Mouse (Mus musculus): ENCODE data around the gene Mecom. TPM values are rescaled to one million over a fixed set of nuclear protein-coding genes. Genes with fewer than 3 reads are reported as not detected.

The Mecom gene
- polyA plus RNA-seq, 1 experiment = not detected

DNA sequence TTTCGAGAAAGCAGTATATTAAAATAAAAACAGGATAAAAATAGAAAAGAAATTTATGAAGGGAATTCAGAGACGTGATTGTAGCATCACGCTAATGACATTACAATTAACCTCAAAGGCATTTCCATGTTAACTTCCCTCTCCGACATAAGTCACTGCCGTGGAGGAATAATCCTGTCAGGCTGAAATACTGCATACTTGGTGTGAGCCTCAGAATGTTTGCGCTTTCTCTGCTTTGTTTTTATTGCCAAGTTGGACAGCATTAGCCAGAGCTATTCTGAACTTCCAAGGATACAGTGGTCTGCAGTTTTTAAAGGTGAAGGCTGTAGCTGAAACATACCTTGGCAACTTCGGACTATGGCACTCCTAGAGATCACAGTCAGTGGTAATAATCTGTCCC, 455.3 kb downstream of the Mecom start:
- Histone ChIP-seq H3K36me3 (replicated peaks; ENCODE audit: low read length) (no peaks in the 10 kb centered on the region), H3K4me3 (replicated peaks) (no peak overlapping the region), H3K9me3 (no peaks in the 10 kb centered on the region), H3K4me1 (peaks cover 9% of the 10 kb centered on the region), H3K27me3 (replicated peaks) (peaks cover 2% of the 10 kb centered on the region)
- no peak for TF ChIP-seq GATA1 (IDR thresholded peaks at IDR 0.05; ENCODE audit: borderline replicate concordance, low read length)
- no peak for TF ChIP-seq FLI1 (IDR thresholded peaks at IDR 0.05; ENCODE audit: low read length)

GRCm38 (mm10) chr3:30091860-30092259, 455.9 kb downstream of the Mecom start:
- H3K4me3 ChIP-seq (replicated peaks) = no peak overlapping the region
- TF ChIP-seq GATA1 (IDR thresholded peaks at IDR 0.05; ENCODE audit: borderline replicate concordance, low read length) (no peak), FLI1 (IDR thresholded peaks at IDR 0.05; ENCODE audit: low read length) (no peak)
- H3K27me3 ChIP-seq (replicated peaks) = peaks cover 2% of the 10 kb centered on the region
- H3K4me1 ChIP-seq = 0 out of 2 replicates have a peak, but pooled peaks cover 4% of the 10 kb centered on the region
- no peaks in the 10 kb centered on the region for H3K9me3 ChIP-seq
- H3K36me3 ChIP-seq (replicated peaks; ENCODE audit: low read length) = no peaks in the 10 kb centered on the region

- TF ChIP-seq FLI1 (IDR thresholded peaks at IDR 0.05; ENCODE audit: low read length) (no peak), GATA1 (IDR thresholded peaks at IDR 0.05; ENCODE audit: borderline replicate concordance, low read length) (no peak)
- peaks cover 2% of the 10 kb centered on the region for H3K27me3 ChIP-seq (replicated peaks)
- H3K4me1 ChIP-seq = 0 out of 2 replicates have a peak, but pooled peaks cover 4% of the 10 kb centered on the region
- no peak overlapping the region for H3K4me3 ChIP-seq (replicated peaks)
- no peaks in the 10 kb centered on the region for H3K36me3 ChIP-seq (replicated peaks; ENCODE audit: low read length)
- H3K9me3 ChIP-seq = no peaks in the 10 kb centered on the region
Measured at GRCm38 (mm10) chr3:30091401-30091800, 456.4 kb downstream of the Mecom start.

DNA sequence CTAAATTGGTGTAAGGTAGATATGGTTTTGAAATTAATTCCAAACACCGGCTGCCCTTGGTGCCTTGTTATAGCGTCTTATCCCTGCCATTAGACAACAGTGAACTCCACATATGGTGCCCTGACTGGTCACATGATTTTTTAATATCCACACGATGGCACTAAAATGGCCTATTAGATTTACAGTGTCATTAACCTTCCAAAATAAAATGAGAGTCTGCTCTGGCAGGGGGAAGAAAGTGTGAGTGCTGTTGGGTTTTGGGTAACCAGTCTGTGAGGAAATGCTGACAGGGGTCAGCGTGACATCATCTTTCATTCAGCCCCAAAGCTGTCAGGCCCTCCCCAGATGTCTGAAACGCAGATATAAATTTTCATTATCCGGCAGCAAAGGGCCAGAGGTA, 461.7 kb downstream of the Mecom start:
- no peaks in the 10 kb centered on the region for H3K27me3 ChIP-seq (replicated peaks)
- H3K36me3 ChIP-seq (replicated peaks; ENCODE audit: low read length) = no peaks in the 10 kb centered on the region
- H3K4me3 ChIP-seq (replicated peaks) = no peak overlapping the region
- no peaks in the 10 kb centered on the region for H3K9me3 ChIP-seq
- TF ChIP-seq GATA1 (IDR thresholded peaks at IDR 0.05; ENCODE audit: borderline replicate concordance, low read length) (no peak), FLI1 (IDR thresholded peaks at IDR 0.05; ENCODE audit: low read length) (no peak)
- 0 out of 2 replicates have a peak, but pooled peaks cover 3% of the 10 kb centered on the region for H3K4me1 ChIP-seq

- TF ChIP-seq GATA1 (IDR thresholded peaks at IDR 0.05; ENCODE audit: borderline replicate concordance, low read length) = no peak
- no peak for TF ChIP-seq FLI1 (IDR thresholded peaks at IDR 0.05; ENCODE audit: low read length)
- H3K36me3 ChIP-seq (replicated peaks; ENCODE audit: low read length) = no peaks in the 10 kb centered on the region
- no peaks in the 10 kb centered on the region for H3K27me3 ChIP-seq (replicated peaks)
- H3K4me1 ChIP-seq = 0 out of 2 replicates have a peak, but pooled peaks cover 3% of the 10 kb centered on the region
- H3K4me3 ChIP-seq (replicated peaks) = no peak overlapping the region
- H3K9me3 ChIP-seq = no peaks in the 10 kb centered on the region
Measured at GRCm38 (mm10) chr3:30083842-30084241, 464.0 kb downstream of the Mecom start.

DNA sequence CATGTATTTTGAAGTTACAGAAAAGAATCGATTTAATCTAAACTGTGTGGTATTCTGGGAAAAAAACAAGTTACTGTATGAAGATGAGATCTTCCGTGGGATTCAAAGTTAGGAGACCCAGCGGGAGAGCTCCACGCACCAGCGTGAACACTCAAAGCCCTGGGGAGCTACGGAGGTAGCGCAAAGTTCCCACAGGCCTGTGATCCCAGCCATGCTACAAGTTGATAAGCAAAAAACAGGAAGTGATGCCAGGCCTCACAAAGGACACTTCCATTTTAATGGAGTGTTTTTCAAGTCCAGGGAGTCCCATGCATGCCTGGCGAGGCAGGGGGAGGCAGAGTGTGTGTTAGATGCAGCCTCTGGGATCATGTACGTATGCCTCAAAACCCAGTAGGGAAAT, 464.5 kb downstream of the Mecom start:
- Histone ChIP-seq H3K27me3 (replicated peaks) (no peaks in the 10 kb centered on the region), H3K4me3 (replicated peaks) (no peak overlapping the region), H3K9me3 (no peaks in the 10 kb centered on the region), H3K4me1 (0 out of 2 replicates have a peak, but pooled peaks cover 3% of the 10 kb centered on the region), H3K36me3 (replicated peaks; ENCODE audit: low read length) (no peaks in the 10 kb centered on the region)
- no peak for TF ChIP-seq GATA1 (IDR thresholded peaks at IDR 0.05; ENCODE audit: borderline replicate concordance, low read length)
- no peak for TF ChIP-seq FLI1 (IDR thresholded peaks at IDR 0.05; ENCODE audit: low read length)

GRCm38 (mm10) chr3:30080827-30081226, 467.0 kb downstream of the Mecom start:
- Histone ChIP-seq H3K4me3 (replicated peaks) (no peak overlapping the region), H3K36me3 (replicated peaks; ENCODE audit: low read length) (no peaks in the 10 kb centered on the region), H3K9me3 (no peaks in the 10 kb centered on the region), H3K4me1 (0 out of 2 replicates have a peak, but pooled peaks cover 3% of the 10 kb centered on the region), H3K27me3 (replicated peaks) (no peaks in the 10 kb centered on the region)
- TF ChIP-seq GATA1 (IDR thresholded peaks at IDR 0.05; ENCODE audit: borderline replicate concordance, low read length) (no peak), FLI1 (IDR thresholded peaks at IDR 0.05; ENCODE audit: low read length) (no peak)

DNA sequence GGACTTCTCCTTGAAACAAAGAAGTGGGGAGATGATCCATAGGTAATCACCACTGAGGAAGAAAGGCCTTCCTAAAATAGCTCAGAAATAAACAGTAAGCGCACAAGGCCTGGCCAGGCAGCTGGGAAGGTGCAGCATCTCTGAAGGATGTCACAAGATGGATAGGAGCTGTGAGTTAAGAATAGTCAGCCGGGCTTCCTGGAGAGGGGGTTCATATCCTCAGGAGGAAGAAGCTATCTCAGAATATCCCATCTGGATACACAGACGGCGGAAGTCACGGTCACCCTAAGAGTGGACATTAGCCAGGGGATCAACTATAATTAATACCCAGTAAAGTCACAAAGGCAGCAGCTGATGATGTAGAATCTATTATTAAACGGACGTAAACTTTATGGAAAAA, 471.3 kb downstream of the Mecom start:
- Histone ChIP-seq H3K4me1 (no peaks in the 10 kb centered on the region), H3K4me3 (replicated peaks) (no peak overlapping the region), H3K9me3 (no peaks in the 10 kb centered on the region), H3K27me3 (replicated peaks) (no peaks in the 10 kb centered on the region), H3K36me3 (replicated peaks; ENCODE audit: low read length) (no peaks in the 10 kb centered on the region)
- TF ChIP-seq GATA1 (IDR thresholded peaks at IDR 0.05; ENCODE audit: borderline replicate concordance, low read length) (no peak), FLI1 (IDR thresholded peaks at IDR 0.05; ENCODE audit: low read length) (no peak)

- H3K4me3 ChIP-seq (replicated peaks) = no peak overlapping the region
- TF ChIP-seq GATA1 (IDR thresholded peaks at IDR 0.05; ENCODE audit: borderline replicate concordance, low read length) = no peak
- no peak for TF ChIP-seq FLI1 (IDR thresholded peaks at IDR 0.05; ENCODE audit: low read length)
- peaks cover 4% of the 10 kb centered on the region; the same call in 1 of the 2 replicates for H3K4me1 ChIP-seq
- no peaks in the 10 kb centered on the region for H3K27me3 ChIP-seq (replicated peaks)
- no peaks in the 10 kb centered on the region for H3K9me3 ChIP-seq
- no peaks in the 10 kb centered on the region for H3K36me3 ChIP-seq (replicated peaks; ENCODE audit: low read length)
Measured at GRCm38 (mm10) chr3:30071271-30071670, 476.5 kb downstream of the Mecom start.

- TF ChIP-seq FLI1 (IDR thresholded peaks at IDR 0.05; ENCODE audit: low read length) = no peak
- no peak for TF ChIP-seq GATA1 (IDR thresholded peaks at IDR 0.05; ENCODE audit: borderline replicate concordance, low read length)
- no peaks in the 10 kb centered on the region for H3K9me3 ChIP-seq
- H3K36me3 ChIP-seq (replicated peaks; ENCODE audit: low read length) = no peaks in the 10 kb centered on the region
- H3K4me1 ChIP-seq = peaks cover 5% of the 10 kb centered on the region; the same call in 1 of the 2 replicates
- H3K27me3 ChIP-seq (replicated peaks) = no peaks in the 10 kb centered on the region
- no peak overlapping the region for H3K4me3 ChIP-seq (replicated peaks)
Measured at GRCm38 (mm10) chr3:30066519-30066918, 481.3 kb downstream of the Mecom start.

DNA sequence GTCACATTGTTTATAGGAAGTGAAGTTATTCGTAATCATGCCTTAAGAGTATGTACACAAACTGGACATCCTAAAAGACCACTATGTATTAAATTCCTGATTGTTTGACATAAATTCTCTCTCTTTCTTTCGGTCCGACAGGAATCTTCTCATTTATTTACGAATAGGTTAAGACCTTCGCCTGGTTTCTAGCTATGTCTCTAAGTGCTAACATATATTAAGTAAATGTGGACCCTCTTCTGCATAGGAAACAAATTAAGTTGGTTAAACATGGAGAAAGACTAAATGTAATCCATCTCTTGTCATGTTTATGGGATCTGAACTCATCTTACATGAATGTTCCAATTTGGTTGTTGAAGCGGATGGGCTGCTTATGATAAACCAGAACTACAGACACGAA, 487.8 kb downstream of the Mecom start:
- H3K4me3 ChIP-seq (replicated peaks) = no peak overlapping the region
- H3K4me1 ChIP-seq = no peaks in the 10 kb centered on the region
- no peaks in the 10 kb centered on the region for H3K27me3 ChIP-seq (replicated peaks)
- TF ChIP-seq GATA1 (IDR thresholded peaks at IDR 0.05; ENCODE audit: borderline replicate concordance, low read length) (no peak), FLI1 (IDR thresholded peaks at IDR 0.05; ENCODE audit: low read length) (no peak)
- H3K9me3 ChIP-seq = no peaks in the 10 kb centered on the region
- no peaks in the 10 kb centered on the region for H3K36me3 ChIP-seq (replicated peaks; ENCODE audit: low read length)
